Mouse (Mus musculus): ENCODE results near the gene Pdzd2.

DNA sequence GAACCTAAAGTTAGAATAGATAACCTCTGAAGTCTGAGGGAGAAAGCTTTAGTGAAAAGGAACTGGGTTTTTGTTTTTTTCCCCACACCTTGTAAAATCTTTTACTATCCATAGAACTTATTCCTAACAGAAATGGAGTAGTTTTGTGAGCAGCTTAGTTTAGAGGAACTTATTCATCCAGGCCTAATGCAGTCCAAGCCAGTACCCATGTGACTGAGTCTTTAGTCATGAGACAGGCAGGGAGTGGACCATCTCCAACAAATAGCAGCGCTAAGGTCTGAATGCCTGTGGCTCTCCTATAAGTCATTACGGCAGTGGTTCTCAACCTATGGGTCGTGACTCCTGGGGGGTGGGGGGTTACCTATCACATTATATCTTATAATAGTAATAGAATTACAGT is 22.3 kb downstream of the Pdzd2 start:
- TF ChIP-seq CTCF (IDR thresholded peaks at IDR 0.05; ENCODE audit: control insufficient read depth, insufficient read depth, insufficient replicate concordance, low read depth, low read length) (no peak), POLR2A (IDR thresholded peaks at IDR 0.05; ENCODE audit: control insufficient read depth, low read depth, low read length) (no peak)

Data from testis, adult 2 months (tissue).